ENCODE assay signal across 19 mouse cellular contexts in genomic region chr14:52331069-52331750, GRCm38 (mm10). TPM values are rescaled to one million over a fixed set of nuclear protein-coding genes. Genes with fewer than 3 reads are reported as not detected.
DNase-seq lines count a peak whose midpoint lies in the region; ATAC-seq and TF ChIP-seq lines count a peak whose summit lies in the region.
"Had no signal": no experiment of that assay in that cellular context is flagged by ENCODE, and none has a peak within 500 bp of the region (broad histone marks: within the 10 kb centered on the region; RNA-seq: fewer than 3 reads in every experiment).

No protein-coding gene starts in this region.

- no peak for TF ChIP-seq CTCF in hindbrain, postnatal 0 days (IDR thresholded peaks at IDR 0.05; ENCODE audit: low read depth)

- DNase-seq in embryo, embryonic 10 days (ENCODE audit: low spot score), result peak; percentile 70
- DNase-seq in hindbrain, postnatal 0 days (ENCODE audit: low spot score), result peak; percentile 13
- no peak for DNase-seq in cerebellum, adult 8-10 months
- DNase-seq in ovary, postnatal 10 days (ENCODE audit: low spot score), result no peak
- no peak for DNase-seq in gastrocnemius, postnatal 4 days (ENCODE audit: low spot score in 2 of 2)
- DNase-seq: adrenal gland, postnatal 25 days; heart, postnatal 10 days; kidney, postnatal 25 days; spleen, adult 18-20 months; thymus, postnatal 4 days had no signal

- H3K27me3 ChIP-seq in forebrain, embryonic 12.5 days, result no peaks in the 10 kb centered on the region
- H3K27me3 ChIP-seq in hindbrain, postnatal 0 days (ENCODE audit: insufficient read depth, low read length), result no peaks in the 10 kb centered on the region
- H3K27me3 ChIP-seq in neural tube, embryonic 15.5 days (replicated peaks), result no peaks in the 10 kb centered on the region

- no peak overlapping the region for H3K4me3 ChIP-seq in forebrain, embryonic 12.5 days (replicated peaks)
- H3K4me3 ChIP-seq in hindbrain, postnatal 0 days (ENCODE audit: low read length), result no peak overlapping the region
- H3K4me3 ChIP-seq in neural tube, embryonic 15.5 days (replicated peaks), result no peak overlapping the region
- H3K4me3 ChIP-seq: left cerebral cortex, adult 2 months; limb, embryonic 15.5 days; lung, embryonic 15.5 days had no signal

- peaks cover 45% of the 10 kb centered on the region for H3K4me1 ChIP-seq in forebrain, embryonic 12.5 days
- H3K4me1 ChIP-seq in hindbrain, postnatal 0 days (ENCODE audit: insufficient read depth, low read length), result no peaks in the 10 kb centered on the region; the same call in 1 of the 2 replicates
- H3K4me1 ChIP-seq in neural tube, embryonic 15.5 days, result peaks cover 13% of the 10 kb centered on the region

- no peak for ATAC-seq in forebrain, embryonic 12.5 days (ENCODE audit: low FRiP score)
- ATAC-seq in hindbrain, postnatal 0 days, result no peak
- ATAC-seq in neural tube, embryonic 15.5 days (ENCODE audit: low FRiP score), result no peak
- ATAC-seq: intestine, postnatal 0 days had no signal

- H3K9ac ChIP-seq in forebrain, embryonic 12.5 days, result no peak overlapping the region
- H3K9ac ChIP-seq in hindbrain, postnatal 0 days (replicated peaks; ENCODE audit: low read length), result no peak overlapping the region
- H3K9ac ChIP-seq in neural tube, embryonic 15.5 days (replicated peaks), result no peak overlapping the region
- H3K9ac ChIP-seq: limb, embryonic 15.5 days; lung, embryonic 15.5 days had no signal

- peak overlapping the region; percentile 84 for H3K27ac ChIP-seq in forebrain, embryonic 12.5 days
- peak overlapping the region; percentile 59 for H3K27ac ChIP-seq in hindbrain, postnatal 0 days
- peak overlapping the region; percentile 63 for H3K27ac ChIP-seq in neural tube, embryonic 15.5 days (replicated peaks)
- H3K27ac ChIP-seq: left cerebral cortex, adult 2 months; limb, embryonic 15.5 days; lung, embryonic 15.5 days; stomach, postnatal 0 days had no signal

- 5% methylated on average over 4 of the region's 4 CpGs for WGBS in forebrain, embryonic 12.5 days
- WGBS in hindbrain, postnatal 0 days, result 15% methylated on average over 4 of the region's 4 CpGs
- 11% methylated on average over 4 of the region's 4 CpGs for WGBS in neural tube, embryonic 15.5 days

- H3K4me2 ChIP-seq in forebrain, embryonic 12.5 days, result peak overlapping the region; percentile 34
- H3K4me2 ChIP-seq in hindbrain, postnatal 0 days (ENCODE audit: low read depth, low read length), result 0 out of 2 replicates have a peak overlapping the region, but pooled peaks have one; percentile 3
- no peak overlapping the region for H3K4me2 ChIP-seq in neural tube, embryonic 15.5 days
- H3K4me2 ChIP-seq: limb, embryonic 15.5 days; lung, embryonic 15.5 days had no signal

- no peaks in the 10 kb centered on the region for H3K36me3 ChIP-seq in forebrain, embryonic 12.5 days (replicated peaks)
- H3K36me3 ChIP-seq in hindbrain, postnatal 0 days (ENCODE audit: insufficient read depth, low read length), result no peaks in the 10 kb centered on the region
- no peaks in the 10 kb centered on the region for H3K36me3 ChIP-seq in neural tube, embryonic 15.5 days
- H3K36me3 ChIP-seq: limb, embryonic 15.5 days; lung, embryonic 15.5 days had no signal

- no peaks in the 10 kb centered on the region for H3K9me3 ChIP-seq in forebrain, embryonic 12.5 days
- no peaks in the 10 kb centered on the region for H3K9me3 ChIP-seq in hindbrain, postnatal 0 days (ENCODE audit: low read length)
- no peaks in the 10 kb centered on the region for H3K9me3 ChIP-seq in neural tube, embryonic 15.5 days (replicated peaks)
- H3K9me3 ChIP-seq: limb, embryonic 15.5 days; lung, embryonic 15.5 days had no signal

RNA-seq across cellular contexts. Expression of gene Sall2, which starts 2.6 kb away (rescaled TPM):
- polyA plus RNA-seq in forebrain, embryonic 12.5 days (2016; fragmentation: Nextera tagmentation; extraction: Ambion mirVana), result 66.2 and 72.4 TPM in 2 replicates
- total RNA-seq in hindbrain, postnatal 0 days (2014; rRNA removed), result 96.4 and 105 TPM in 2 replicates
- polyA plus RNA-seq in hindbrain, postnatal 0 days (2015; fragmentation: Nextera tagmentation; extraction: Ambion mirVana), result 30.4 and 31.3 TPM in 2 replicates
- polyA plus RNA-seq in neural tube, embryonic 15.5 days (2015; fragmentation: Nextera tagmentation; extraction: Ambion mirVana), result 40.0 and 41.6 TPM in 2 replicates
- 1 to 10 TPM; 7.2 to 7.4 TPM for total RNA-seq in gastrocnemius, postnatal 4 days (2021)

RNA-seq across cellular contexts. Expression of gene Olfr1513, which starts 25.0 kb away (rescaled TPM):
- polyA plus RNA-seq in forebrain, embryonic 12.5 days (2016; fragmentation: Nextera tagmentation; extraction: Ambion mirVana), result not detected in 2 replicates
- total RNA-seq in hindbrain, postnatal 0 days (2014; rRNA removed), result not detected in 2 replicates
- polyA plus RNA-seq in hindbrain, postnatal 0 days (2015; fragmentation: Nextera tagmentation; extraction: Ambion mirVana), result not detected in 2 replicates
- not detected in 2 replicates for polyA plus RNA-seq in neural tube, embryonic 15.5 days (2015; fragmentation: Nextera tagmentation; extraction: Ambion mirVana)
- total RNA-seq in gastrocnemius, postnatal 4 days (2021), result not detected
- total RNA-seq: adrenal gland, postnatal 25 days; heart, postnatal 10 days; left cerebral cortex, adult 2 months had no signal
- polyA plus RNA-seq: cortical plate, adult 2 months; gonadal fat pad, adult 2 months; intestine, postnatal 0 days; limb, embryonic 15.5 days; lung, embryonic 15.5 days; stomach, postnatal 0 days had no signal

RNA-seq across cellular contexts. Expression of gene Mettl3, which starts 26.3 kb away (rescaled TPM):
- polyA plus RNA-seq in forebrain, embryonic 12.5 days (2016; fragmentation: Nextera tagmentation; extraction: Ambion mirVana), result 54.8 and 56.4 TPM in 2 replicates
- 19.9 and 22.5 TPM in 2 replicates for total RNA-seq in hindbrain, postnatal 0 days (2014; rRNA removed)
- 23.2 and 23.6 TPM in 2 replicates for polyA plus RNA-seq in hindbrain, postnatal 0 days (2015; fragmentation: Nextera tagmentation; extraction: Ambion mirVana)
- 44.9 and 47.9 TPM in 2 replicates for polyA plus RNA-seq in neural tube, embryonic 15.5 days (2015; fragmentation: Nextera tagmentation; extraction: Ambion mirVana)
- 10 to 100 TPM; 22.1 to 24.8 TPM for total RNA-seq in gastrocnemius, postnatal 4 days (2021)

RNA-seq across cellular contexts. Expression of gene Olfr1512, which starts 47.8 kb away (rescaled TPM):
- polyA plus RNA-seq in forebrain, embryonic 12.5 days (2016; fragmentation: Nextera tagmentation; extraction: Ambion mirVana), result 0.14 TPM in 1 of 2 replicates, not detected in the other
- not detected in 2 replicates for total RNA-seq in hindbrain, postnatal 0 days (2014; rRNA removed)
- not detected in 2 replicates for polyA plus RNA-seq in hindbrain, postnatal 0 days (2015; fragmentation: Nextera tagmentation; extraction: Ambion mirVana)
- 0.09 and 0.13 TPM in 2 replicates for polyA plus RNA-seq in neural tube, embryonic 15.5 days (2015; fragmentation: Nextera tagmentation; extraction: Ambion mirVana)
- not detected for total RNA-seq in gastrocnemius, postnatal 4 days (2021)
- total RNA-seq: adrenal gland, postnatal 25 days; heart, postnatal 10 days; left cerebral cortex, adult 2 months had no signal
- polyA plus RNA-seq: cortical plate, adult 2 months; gonadal fat pad, adult 2 months; intestine, postnatal 0 days; limb, embryonic 15.5 days; lung, embryonic 15.5 days; stomach, postnatal 0 days had no signal

RNA-seq across cellular contexts. Expression of gene Rab2b, which starts 51.9 kb away (rescaled TPM):
- polyA plus RNA-seq in forebrain, embryonic 12.5 days (2016; fragmentation: Nextera tagmentation; extraction: Ambion mirVana), result 30.6 and 35.2 TPM in 2 replicates
- 43.9 and 45.5 TPM in 2 replicates for total RNA-seq in hindbrain, postnatal 0 days (2014; rRNA removed)
- 38.8 and 48.5 TPM in 2 replicates for polyA plus RNA-seq in hindbrain, postnatal 0 days (2015; fragmentation: Nextera tagmentation; extraction: Ambion mirVana)
- 47.5 and 50.0 TPM in 2 replicates for polyA plus RNA-seq in neural tube, embryonic 15.5 days (2015; fragmentation: Nextera tagmentation; extraction: Ambion mirVana)
- 10 to 100 TPM in 1 of 2 experiments, 1 to 10 TPM in 1; 9.1 to 12.5 TPM for total RNA-seq in gastrocnemius, postnatal 4 days (2021)

Comparison
In these comparisons a context has a peak if more than half of its experiments do, and no peak if none do; other contexts are left out.
1. DNase-seq: peak in embryo, embryonic 10 days (single experiment) and hindbrain, postnatal 0 days (single experiment); none in cerebellum, adult 8-10 months (single experiment), ovary, postnatal 10 days (single experiment) and gastrocnemius, postnatal 4 days (0 of 2).
2. Peak in every context shown above with its lines, with median percentiles within 50 percentile points of each other: H3K27ac ChIP-seq.